Mouse (Mus musculus) kidney, adult 2 months (tissue): ENCODE measurements at regions not wholly inside any gene's neighbourhood (a gene's known extent, or its start where the extent isn't known, plus 50 kb on each side); places are given as distances from the start of the nearest gene placed in this dataset.

Source experiments
- CTCF ChIP-seq: fragments of 200-500 bp; conservative IDR thresholded peaks from 2 replicates; pipeline ENCODE4 v1.5.1; 2011; ENCODE audit warnings: low read depth, mild to moderate bottlenecking, control low read depth, low read length, moderate library complexity, mixed read lengths; ENCODE audit not compliant: insufficient read depth, insufficient read length
- POLR2A ChIP-seq: fragments of 200-500 bp; IDR thresholded peaks from one replicate; pipeline ENCODE4 v1.6.1; 2011; ENCODE audit warnings: low read depth, low read length, control low read depth

DNA sequence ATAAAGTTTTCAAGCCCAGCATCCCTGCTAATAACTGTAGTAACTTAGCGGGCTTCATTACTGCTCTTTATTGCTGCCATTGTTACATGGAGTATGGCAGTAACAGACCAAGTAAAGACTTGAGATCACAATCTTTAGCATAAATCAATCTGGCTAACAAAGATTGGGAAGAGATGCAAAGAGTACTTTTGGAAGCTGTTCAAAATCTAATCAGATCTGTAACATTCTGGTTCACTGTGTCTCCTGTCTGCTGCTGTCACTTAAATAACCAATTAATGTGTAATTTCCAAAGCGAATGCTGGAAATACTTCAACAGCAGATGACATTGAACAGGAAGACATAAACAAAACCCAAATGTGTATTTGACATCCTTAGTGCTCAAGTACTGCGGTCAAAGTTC, 1467.7 kb downstream of the Zfp704 start:
- TF ChIP-seq CTCF (no peak), POLR2A (no peak)
